Mouse (Mus musculus) myocyte (in vitro differentiated cells): ENCODE results near the gene Nrde2. TPM values are rescaled to one million over a fixed set of nuclear protein-coding genes. Genes with fewer than 3 reads are reported as not detected.
A peak's percentile ranks its signal among the peaks of the same experiment; 100 is the strongest.

Source experiments
- H3K27me3 ChIP-seq: one replicate; pipeline ENCODE4 v1.6.1; 2011; ENCODE audit not compliant: control insufficient read depth, insufficient read depth, insufficient read length
- H3K36me3 ChIP-seq: one replicate; pipeline ENCODE4 v1.6.1; 2011; ENCODE audit not compliant: control insufficient read depth, insufficient read depth
- H3K4me2 ChIP-seq: one replicate; pipeline ENCODE4 v1.6.1; 2011; ENCODE audit warnings: low read depth, control low read depth
- H3K4me3 ChIP-seq: one replicate; pipeline ENCODE4 v1.5.1; 2011; ENCODE audit warnings: mild to moderate bottlenecking, control low read depth, moderate library complexity
- H3K79me2 ChIP-seq: one replicate; pipeline ENCODE4 v1.6.1; 2011; ENCODE audit not compliant: control insufficient read depth, insufficient read depth
- H3ac ChIP-seq: one replicate; pipeline ENCODE4 v1.6.1; 2011; ENCODE audit not compliant: control insufficient read depth, insufficient read length
- CEBPB ChIP-seq: IDR thresholded peaks from 2 replicates; pipeline ENCODE4 v1.6.1; 2011; ENCODE audit warnings: mild to moderate bottlenecking, moderate library complexity; ENCODE audit not compliant: poor library complexity, insufficient read depth, severe bottlenecking
- E2F4 ChIP-seq: IDR thresholded peaks from one replicate; pipeline ENCODE4 v1.6.1; 2011; ENCODE audit warnings: mild to moderate bottlenecking, control low read depth, moderate library complexity; ENCODE audit not compliant: insufficient read depth
- MAX ChIP-seq: IDR thresholded peaks from one replicate; pipeline ENCODE4 v1.6.1; 2011; ENCODE audit warnings: low read depth, mild to moderate bottlenecking, control low read depth
- MYOD1 ChIP-seq, 3 experiments: IDR thresholded peaks; one replicate each; pipeline ENCODE4 v1.6.1; 2011; ENCODE audit warnings: control low read depth in 2 of 3, low read depth in 2 of 3, mild to moderate bottlenecking in 2 of 3, moderate library complexity in 1 of 3; ENCODE audit not compliant: insufficient read length in 2 of 3, control insufficient read depth in 1 of 3
- MYOG ChIP-seq, 3 experiments: IDR thresholded peaks; one replicate each; pipeline ENCODE4 v1.6.1; 2011; ENCODE audit warnings: control low read depth in 2 of 3, low read depth in 2 of 3, mild to moderate bottlenecking in 2 of 3; ENCODE audit not compliant: insufficient read length in 2 of 3, control insufficient read depth in 1 of 3, insufficient read depth in 1 of 3
- POLR2A ChIP-seq: IDR thresholded peaks from one replicate; pipeline ENCODE4 v1.6.1; 2011; ENCODE audit warnings: low read depth, mild to moderate bottlenecking, control low read depth, moderate library complexity; ENCODE audit not compliant: insufficient read length
- POLR2AphosphoS2 ChIP-seq: IDR thresholded peaks from one replicate; pipeline ENCODE4 v1.6.1; 2011; ENCODE audit warnings: low read depth, control low read depth; ENCODE audit not compliant: insufficient read length
- REST ChIP-seq: IDR thresholded peaks from one replicate; pipeline ENCODE4 v1.6.1; 2011; ENCODE audit warnings: mild to moderate bottlenecking, control low read depth, moderate library complexity; ENCODE audit not compliant: insufficient read depth, insufficient read length
- SRF ChIP-seq: IDR thresholded peaks from one replicate; pipeline ENCODE4 v1.6.1; 2011; ENCODE audit warnings: low read depth; ENCODE audit not compliant: control insufficient read depth, insufficient read length
- TCF12 ChIP-seq: IDR thresholded peaks from one replicate; pipeline ENCODE4 v1.6.1; 2011; ENCODE audit warnings: mild to moderate bottlenecking, control low read depth; ENCODE audit not compliant: poor library complexity, insufficient read depth, severe bottlenecking
- TCF3 ChIP-seq: IDR thresholded peaks from one replicate; pipeline ENCODE4 v1.6.1; 2011; ENCODE audit warnings: low read depth, control low read depth; ENCODE audit not compliant: insufficient read length
- USF1 ChIP-seq: IDR thresholded peaks from one replicate; pipeline ENCODE4 v1.6.1; 2011; ENCODE audit warnings: low read depth, mild to moderate bottlenecking, control low read depth, moderate library complexity
- polyA plus RNA-seq: library from polyadenylated mRNA; unstranded; fragments of >200 nt; fragmentation: generic; extraction: Trizol; gene quantifications from one replicate; pipeline ENCODE4 v1.2.1, GENCODE M21; 2012; ENCODE audit warnings: missing spikeins

Nrde2 gene
- polyA plus RNA-seq, 1 experiment, result 9.3 TPM

DNA sequence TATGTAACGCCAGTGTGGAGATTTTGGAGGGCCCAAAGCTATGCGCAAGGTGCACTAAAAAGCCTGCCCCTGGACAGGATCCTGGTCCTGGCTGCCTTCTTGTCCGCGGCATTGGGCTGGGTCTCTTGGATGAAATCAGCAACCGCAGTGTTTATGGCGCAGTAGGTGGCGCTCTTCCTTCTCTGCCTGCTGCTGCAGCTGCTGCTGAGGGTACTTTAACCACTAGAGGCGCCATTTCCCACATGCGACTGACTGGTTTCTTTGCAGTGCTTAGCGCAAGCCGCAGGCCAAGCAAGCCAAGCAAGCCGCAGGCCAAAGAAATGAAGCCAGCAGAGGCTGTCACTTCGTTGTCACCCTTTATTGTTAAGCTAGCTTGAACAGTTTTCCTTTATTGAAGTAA lies 42.4 kb upstream of the Nrde2 start:
- Histone ChIP-seq H3K4me2 (peak overlapping the region; percentile 95), H3K36me3 (peaks cover 48% of the 10 kb centered on the region), H3ac (no peak overlapping the region), H3K4me3 (peak overlapping the region; percentile 87), H3K27me3 (no peaks in the 10 kb centered on the region), H3K79me2 (peaks cover 55% of the 10 kb centered on the region)
- TF ChIP-seq MYOD1 (IDR thresholded peaks at IDR 0.05; ENCODE audit: control insufficient read depth in 1 of 3, insufficient read length in 2 of 3, low read depth in 2 of 3) (peak; percentile 70 to 83 (median 81)), TCF12 (peak; percentile 25), CEBPB (no peak), SRF (no peak), POLR2AphosphoS2 (peak; percentile 68), TCF3 (peak; percentile 15), E2F4 (peak; percentile 10), POLR2A (peak; percentile 50), MAX (no peak), MYOG (IDR thresholded peaks at IDR 0.05; ENCODE audit: control insufficient read depth in 1 of 3, insufficient read depth in 1 of 3, insufficient read length in 2 of 3, low read depth in 2 of 3) (peak; percentile 55 to 94 (median 80)), USF1 (no peak), REST (no peak)

DNA sequence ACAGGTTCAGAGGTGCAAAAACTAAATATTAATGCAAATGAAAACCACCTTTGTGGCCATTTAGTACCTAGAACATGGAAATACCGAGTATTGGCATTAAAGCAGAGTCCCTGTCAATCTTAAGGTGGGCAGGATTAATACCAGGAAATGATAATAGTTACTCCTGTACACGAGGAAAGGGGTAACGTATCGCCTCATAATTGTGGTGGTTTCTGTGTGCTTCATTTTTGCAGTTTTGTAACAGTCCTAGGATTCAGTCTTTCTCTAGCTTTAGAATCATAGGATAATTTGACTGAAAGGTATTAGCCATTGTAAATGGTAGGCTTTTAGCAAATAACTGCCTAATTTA lies 41.9 kb upstream of the Nrde2 start:
- H3ac ChIP-seq, result peak overlapping the region; percentile 40
- peaks cover 55% of the 10 kb centered on the region for H3K79me2 ChIP-seq
- H3K36me3 ChIP-seq, result peaks cover 43% of the 10 kb centered on the region
- H3K27me3 ChIP-seq, result no peaks in the 10 kb centered on the region
- TF ChIP-seq REST (no peak), USF1 (no peak), MYOD1 (IDR thresholded peaks at IDR 0.05; ENCODE audit: control insufficient read depth in 1 of 3, insufficient read length in 2 of 3, low read depth in 2 of 3) (no peak), MYOG (IDR thresholded peaks at IDR 0.05; ENCODE audit: control insufficient read depth in 1 of 3, insufficient read depth in 1 of 3, insufficient read length in 2 of 3, low read depth in 2 of 3) (no peak), SRF (no peak), POLR2A (no peak), MAX (no peak), POLR2AphosphoS2 (no peak), TCF3 (no peak), CEBPB (no peak), E2F4 (no peak), TCF12 (no peak)
- H3K4me3 ChIP-seq, result peak overlapping the region; percentile 87
- H3K4me2 ChIP-seq, result peak overlapping the region; percentile 95

DNA sequence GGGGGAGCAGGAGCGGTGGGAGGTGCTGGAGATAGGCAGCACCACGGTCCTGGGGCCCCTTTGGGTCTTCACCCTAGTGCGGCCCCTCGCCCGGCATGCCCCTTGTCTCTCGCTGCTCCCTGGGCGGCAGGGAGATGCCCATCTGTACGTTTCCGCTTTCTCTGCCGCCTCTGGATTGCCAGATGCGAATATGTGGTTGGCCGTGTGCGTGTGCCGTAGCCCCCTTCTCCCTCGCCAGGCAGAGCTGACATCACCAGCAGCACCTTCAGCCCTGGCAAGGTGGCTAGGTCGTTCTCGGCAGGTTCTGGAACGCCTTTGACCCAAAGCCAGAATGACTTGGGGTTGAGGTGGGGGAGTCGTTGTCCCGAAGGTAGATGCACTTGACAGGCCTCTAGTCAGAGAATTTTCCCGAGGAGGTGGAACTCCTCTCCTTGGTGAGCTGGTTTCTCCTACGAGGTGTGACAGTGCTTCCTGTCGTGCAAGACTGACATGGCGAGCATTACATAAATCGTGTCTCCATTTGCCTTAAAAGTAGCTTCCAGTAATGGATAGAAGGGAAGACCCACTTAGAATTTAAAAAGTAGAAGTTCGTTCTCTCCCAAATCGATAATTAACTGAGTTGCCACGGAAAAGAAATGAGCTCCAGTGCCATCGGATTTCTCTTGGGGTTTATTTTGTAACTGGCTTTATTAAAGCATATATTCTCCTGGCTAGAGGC lies 41.4 kb upstream of the Nrde2 start:
- peak; percentile 56 for TF ChIP-seq POLR2AphosphoS2
- TF ChIP-seq TCF3, result no peak
- H3K36me3 ChIP-seq, result peaks cover 38% of the 10 kb centered on the region
- peak overlapping the region; percentile 87 for H3K4me3 ChIP-seq
- H3K4me2 ChIP-seq, result peak overlapping the region; percentile 95
- H3K79me2 ChIP-seq, result peaks cover 55% of the 10 kb centered on the region
- peak overlapping the region; percentile 40 for H3ac ChIP-seq
- H3K27me3 ChIP-seq, result no peaks in the 10 kb centered on the region

GRCm38 (mm10) chr12:100199891-100200644 lies 40.6 kb upstream of the Nrde2 start:
- Histone ChIP-seq H3K4me2 (peak overlapping the region; percentile 95), H3K79me2 (peaks cover 54% of the 10 kb centered on the region), H3K4me3 (peak overlapping the region; percentile 87), H3K27me3 (no peaks in the 10 kb centered on the region), H3K36me3 (peaks cover 31% of the 10 kb centered on the region), H3ac (peak overlapping the region; percentile 40)
- no peak for TF ChIP-seq REST
- TF ChIP-seq E2F4, result no peak
- no peak for TF ChIP-seq CEBPB
- TF ChIP-seq TCF3, result no peak
- TF ChIP-seq USF1, result no peak
- TF ChIP-seq POLR2AphosphoS2, result no peak
- peak; percentile 48 for TF ChIP-seq POLR2A
- TF ChIP-seq MYOG (IDR thresholded peaks at IDR 0.05; ENCODE audit: control insufficient read depth in 1 of 3, insufficient read depth in 1 of 3, insufficient read length in 2 of 3, low read depth in 2 of 3), result peak in 2 of 3 experiments; percentile 31 to 48
- TF ChIP-seq MAX, result no peak
- TF ChIP-seq SRF, result no peak
- peak in 2 of 3 experiments; percentile 11 to 59 for TF ChIP-seq MYOD1 (IDR thresholded peaks at IDR 0.05; ENCODE audit: control insufficient read depth in 1 of 3, insufficient read length in 2 of 3, low read depth in 2 of 3)
